Mouse (Mus musculus) neural tube, embryonic 10.5 days (tissue): Measurements from ENCODE around the gene Gpt2.

Experiments
- DNase-seq: peaks from one replicate; pipeline ENCODE4 v3.0.0-alpha.2; 2017; ENCODE audit warnings: low spot score; ENCODE audit errors: extremely low spot score

The Gpt2 gene

DNA sequence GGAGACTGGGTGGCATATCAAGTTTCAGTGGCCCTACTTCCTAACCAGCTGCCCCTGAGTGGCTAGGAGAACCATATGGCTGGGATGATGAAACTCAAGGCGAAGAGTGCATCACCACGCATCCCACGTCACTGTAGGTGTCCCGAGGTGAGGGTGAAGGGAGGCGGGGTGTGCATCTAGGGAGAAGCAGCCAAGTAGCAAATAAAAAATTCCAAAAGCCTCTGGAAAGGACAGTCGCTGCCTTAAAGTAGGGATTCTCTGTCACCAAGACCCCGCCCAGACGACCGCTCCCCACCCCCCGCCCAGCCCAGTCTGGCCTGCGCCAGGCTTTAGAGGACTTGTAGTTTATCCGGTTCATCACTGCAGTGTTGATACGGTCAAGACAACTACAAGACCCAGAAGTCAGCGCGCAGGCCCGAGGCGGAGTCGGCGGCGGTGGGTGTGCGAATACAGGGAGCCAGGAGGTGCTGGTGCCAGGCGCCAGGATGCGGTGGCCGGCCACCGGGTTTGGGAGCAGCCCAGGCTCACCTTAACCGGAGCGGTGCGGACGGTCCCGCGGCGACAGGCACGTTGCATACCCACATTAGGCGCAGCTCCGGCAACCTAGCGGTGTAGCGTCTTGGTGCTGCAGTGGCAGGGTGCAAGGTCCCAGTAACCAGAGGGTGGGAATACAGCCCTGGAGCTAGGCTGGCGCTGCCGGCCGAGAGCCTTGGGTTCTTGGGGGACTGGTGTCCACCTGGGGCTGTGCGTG is at the start of gene Gpt2:
Gpt2 (plus strand) TSS at position 452 of the 751 bp plus-strand sequence.
- DNase-seq = peak; percentile 95

DNA sequence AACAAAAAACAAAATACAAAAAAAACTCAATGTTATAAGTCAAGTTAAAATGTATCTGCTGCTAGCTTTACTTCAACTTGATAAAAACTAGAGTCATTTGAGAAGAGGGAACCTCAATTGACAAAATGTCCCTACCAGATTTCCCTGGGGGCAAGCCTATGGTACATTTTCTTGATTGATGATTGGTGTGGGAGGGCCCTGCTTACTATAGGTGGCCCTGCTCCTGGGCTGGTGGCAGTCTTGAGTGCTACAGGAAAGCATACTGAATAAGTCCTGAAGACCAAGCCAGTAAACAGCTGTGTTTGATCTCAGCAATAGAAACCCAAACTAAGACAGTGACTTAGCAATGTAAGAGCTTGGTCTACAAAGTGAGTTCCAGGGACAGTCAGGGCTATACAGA is 48.3 kb upstream of the Gpt2 start:
- DNase-seq = no peak

DNA sequence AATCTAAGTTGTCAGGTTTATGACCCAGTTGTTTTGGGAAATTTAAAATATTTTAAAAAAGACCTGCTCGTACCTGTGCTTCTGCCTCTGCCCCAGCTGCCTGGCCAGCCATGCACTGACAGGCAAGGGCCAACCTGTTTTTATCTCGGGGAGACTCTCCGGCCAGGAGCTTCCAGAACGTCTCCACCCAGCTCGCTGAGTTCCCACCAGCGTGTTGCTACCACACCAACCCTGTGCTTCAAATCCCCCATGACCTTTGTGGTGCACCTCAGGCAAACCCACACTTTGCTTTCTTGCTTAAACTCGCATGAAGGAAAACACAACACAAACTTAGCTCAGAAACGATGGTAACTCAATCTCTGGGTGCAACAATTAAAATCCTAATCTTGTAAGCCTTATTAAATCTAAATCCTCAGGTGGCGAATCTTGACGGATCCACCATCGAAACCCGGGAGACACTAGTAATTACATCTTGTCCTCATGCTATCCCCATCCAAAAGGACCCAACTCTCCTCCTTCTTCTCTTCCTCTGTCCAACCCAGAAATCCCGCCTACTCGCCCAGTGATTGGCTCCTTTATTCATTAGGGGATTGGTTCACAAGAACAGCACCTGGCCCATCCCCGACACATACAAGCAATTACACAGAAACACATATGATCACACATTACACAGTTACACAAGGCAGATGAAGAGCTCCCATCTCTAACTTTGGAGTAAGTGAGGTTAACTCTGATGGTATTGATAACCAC is 46.3 kb upstream of the Gpt2 start:
- no peak for DNase-seq

DNA sequence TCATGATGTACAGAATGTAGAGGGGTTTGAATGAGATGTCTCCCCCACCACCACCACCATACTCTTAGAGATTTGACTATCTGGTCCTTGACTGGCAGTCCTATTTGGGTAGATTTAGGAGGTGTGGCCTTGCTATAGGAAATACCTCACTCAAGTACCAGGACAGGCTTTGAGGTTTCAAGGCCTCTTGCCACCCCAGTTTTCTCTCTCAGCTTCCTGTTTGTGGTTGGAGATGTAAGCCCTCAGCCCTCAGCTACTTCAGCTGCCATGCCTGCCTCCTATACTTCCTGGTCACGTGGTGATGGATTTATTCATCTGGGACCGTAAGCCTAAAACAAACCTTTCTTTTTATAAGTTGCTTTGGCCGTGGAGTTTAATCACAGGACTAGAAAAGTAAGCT is 42.0 kb upstream of the Gpt2 start:
- DNase-seq = no peak

DNA sequence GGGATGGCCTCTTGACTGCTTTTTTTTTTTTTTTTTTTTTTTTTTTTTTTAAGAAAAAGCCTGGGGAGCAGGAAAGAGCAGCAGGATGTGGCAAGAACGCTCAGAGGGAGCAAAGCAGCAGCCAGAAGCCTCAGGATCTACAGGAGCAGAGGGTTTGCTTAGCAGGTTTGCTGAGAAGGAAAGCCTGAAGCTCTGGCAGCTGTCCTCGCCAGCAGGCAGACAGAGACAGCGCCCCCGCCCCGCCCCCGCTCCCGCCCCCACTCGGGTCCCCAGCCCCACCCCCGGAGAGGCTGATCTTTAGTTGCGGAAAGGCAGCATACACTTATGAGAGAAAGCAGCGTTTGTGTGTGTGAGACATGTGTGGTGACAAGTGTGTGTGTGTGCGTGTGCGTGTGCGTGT is 40.0 kb upstream of the Gpt2 start:
- DNase-seq = peak; percentile 32

DNA sequence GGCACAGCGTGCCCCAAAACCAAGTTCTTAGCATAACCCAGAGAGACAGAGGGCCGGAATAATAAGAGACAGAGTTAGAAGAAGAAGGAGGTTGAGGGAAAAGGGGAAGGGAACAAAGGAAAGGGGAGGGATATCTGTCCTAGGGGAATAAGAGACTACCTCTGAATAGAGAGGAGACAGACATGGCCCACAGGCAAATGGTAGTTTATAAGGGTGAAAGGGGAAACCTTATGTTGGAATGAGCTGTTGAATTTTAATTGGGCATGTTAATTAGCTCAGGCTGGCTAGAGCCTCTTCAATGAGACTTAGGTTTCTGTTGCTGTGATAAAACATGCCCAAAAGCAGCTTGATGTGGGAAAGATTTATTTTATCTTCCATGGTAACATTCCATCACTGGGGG is 39.1 kb upstream of the Gpt2 start:
- no peak for DNase-seq

DNA sequence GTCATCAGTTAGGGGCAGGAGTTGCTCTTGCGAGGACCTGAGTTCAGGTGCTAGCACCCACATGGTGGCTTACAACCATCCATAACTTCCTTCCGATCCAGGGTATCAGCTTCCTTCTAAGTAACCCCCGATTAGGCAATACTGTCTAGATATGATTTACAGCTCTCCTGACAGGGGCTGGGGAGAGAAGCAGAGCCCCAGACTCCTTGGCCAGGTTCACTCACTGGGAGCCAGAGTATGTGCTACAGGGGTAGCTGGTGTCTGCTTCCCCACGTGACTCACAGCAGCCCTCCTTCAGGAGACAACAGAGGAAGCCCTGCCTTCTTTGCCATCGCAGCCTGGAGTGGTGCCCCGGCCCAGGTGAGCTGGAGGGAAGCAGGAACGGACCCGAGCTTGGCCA is 37.6 kb upstream of the Gpt2 start:
- no peak for DNase-seq

DNA sequence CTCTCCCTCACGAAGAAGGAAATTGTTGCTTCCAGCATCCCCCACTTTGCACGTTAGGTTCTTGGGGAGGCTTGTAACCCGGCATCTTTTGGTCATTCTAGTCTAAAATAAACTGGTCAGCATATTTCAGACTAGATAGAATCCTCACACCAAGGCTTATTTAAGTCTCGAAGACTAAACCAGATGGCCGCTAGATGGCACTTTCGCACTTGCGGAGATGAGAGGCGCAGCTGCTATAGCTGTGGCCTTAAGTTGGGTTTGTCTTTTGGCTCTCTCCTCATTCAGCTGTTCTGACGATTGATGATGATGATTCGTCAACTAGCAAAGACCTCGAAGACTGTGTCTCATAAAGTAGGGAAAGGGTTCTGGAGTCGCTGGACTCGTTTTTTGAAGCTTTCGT is 35.8 kb upstream of the Gpt2 start:
- peak; percentile 78 for DNase-seq

DNA sequence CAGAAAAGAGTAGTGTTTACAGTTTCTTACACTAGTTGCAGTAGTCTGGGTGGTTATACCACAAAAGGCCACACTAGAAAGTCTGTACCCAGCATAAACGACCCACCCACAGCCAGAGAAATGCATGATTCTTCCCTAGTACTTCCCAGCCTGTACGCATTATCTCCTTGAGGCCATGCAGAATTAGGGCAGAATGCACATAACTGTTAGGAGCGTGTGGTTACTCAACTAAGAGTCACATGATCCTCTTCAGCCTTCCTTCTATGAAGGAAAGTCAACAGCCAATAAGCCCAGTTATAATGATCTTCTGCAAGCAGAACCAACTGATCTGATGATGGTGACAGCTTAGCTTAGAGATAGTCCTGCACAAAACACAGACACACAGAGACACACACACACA is 32.8 kb upstream of the Gpt2 start:
- no peak for DNase-seq

DNA sequence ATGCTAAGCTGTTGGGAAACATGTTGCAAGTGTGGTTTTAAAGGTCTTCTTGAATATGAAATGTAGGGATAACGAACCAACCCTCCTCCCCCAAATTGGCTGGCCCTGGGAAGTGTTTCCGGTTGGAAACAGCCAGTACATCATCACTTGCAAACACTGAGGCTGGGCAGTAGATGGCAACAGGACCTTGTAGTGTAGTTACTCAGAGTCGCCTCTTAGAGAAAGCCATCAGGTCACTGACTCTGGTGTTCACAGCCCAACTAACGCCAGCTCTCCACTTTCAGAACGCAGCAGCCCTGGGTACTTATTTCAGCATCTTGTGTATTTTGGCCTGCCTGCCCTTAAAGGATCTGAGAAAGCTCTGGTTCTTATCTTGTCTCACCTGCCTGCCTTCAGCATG is 31.6 kb upstream of the Gpt2 start:
- no peak for DNase-seq

DNA sequence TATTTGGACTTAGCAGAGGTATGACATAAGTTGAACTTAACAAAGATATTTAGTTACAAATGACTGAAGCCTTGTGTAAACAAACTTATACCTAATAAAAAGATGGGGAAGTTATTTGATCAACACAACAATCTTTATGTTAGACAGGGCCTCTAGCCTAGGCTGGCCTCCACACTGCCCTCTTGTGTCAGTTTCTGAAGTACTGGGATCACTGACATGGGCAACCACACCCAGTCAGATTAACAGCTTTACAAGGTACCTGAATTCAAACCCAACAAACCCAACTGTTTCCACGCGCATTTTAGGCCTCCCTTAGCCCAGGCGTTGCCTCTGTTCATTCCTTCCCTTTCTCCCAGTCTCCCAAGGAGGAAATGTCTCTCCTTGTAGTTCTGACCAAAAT is 31.0 kb upstream of the Gpt2 start:
- DNase-seq = no peak

DNA sequence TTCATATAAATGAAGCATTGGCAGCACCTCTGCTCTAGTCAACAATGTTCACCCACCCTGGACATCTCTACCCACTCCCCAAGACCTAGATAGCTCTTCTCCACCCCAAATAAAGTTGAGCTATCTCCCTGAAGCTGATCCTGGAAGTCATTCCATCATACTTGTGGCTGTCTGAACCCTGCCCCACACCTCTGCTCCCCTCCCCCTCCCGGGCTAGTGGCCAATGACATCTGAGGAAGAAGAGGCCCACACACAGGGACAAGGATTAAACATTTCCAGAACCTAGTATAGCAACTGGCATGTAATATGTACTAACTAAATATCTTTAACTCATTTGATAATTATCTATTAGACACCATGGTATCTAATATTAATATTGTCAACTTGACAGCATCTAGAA is 29.9 kb upstream of the Gpt2 start:
- no peak for DNase-seq

DNA sequence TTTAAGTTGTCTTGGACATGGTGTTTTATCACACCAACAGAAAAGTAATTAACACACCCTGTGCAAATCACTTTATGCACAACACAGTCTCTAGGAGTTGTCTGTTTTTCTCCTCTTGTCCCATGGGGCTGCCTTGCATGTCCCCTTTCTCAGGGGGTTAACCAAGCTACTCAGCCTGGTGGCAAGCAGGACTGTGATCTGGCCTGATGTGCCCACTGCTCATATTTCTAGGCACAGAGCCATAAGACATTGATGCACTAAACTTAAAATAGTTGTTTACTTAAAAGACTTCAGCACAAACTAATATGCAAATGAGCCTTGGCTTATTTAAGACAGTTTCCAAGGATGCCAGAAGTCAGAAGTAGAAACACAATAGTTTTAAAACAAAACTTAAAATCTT is 28.1 kb upstream of the Gpt2 start:
- DNase-seq = no peak

DNA sequence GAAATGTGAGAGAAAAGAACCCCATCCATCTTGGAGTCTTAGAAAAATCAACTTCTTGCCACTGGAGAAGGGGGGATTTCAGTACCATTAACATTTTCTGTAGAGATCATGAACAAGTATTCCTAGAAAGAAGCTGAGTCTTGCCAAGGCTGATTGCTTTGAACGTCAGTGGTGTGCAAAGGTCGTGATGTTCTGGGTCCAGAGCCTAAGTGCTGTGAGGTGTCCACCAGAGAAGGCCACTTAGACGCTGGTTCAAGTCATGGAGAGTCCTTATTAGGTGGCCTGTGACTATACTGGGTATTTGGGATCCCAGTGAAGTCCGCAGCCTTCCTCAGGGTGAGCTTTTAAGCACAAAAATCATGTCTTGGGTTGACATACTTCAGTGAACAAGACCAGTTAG is 26.3 kb upstream of the Gpt2 start:
- no peak for DNase-seq

DNA sequence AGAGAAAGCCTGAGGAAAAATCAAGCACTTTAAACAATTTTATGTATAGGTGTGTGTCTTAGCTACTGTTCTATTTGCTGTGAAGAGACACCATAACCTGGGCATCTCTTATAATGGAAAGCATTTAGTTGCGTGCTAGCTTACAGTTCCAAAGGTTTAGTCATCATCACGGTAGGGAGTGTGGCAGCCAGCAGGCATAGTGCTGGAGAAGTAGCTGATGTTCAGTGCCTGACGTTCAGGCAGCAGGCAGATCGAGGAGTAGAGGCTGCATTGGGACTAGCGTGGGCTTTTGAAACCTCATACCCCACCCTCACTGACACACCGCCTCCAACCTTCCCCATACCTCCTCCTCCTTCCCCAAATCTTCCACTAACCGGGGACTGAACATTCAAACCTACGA is 21.6 kb upstream of the Gpt2 start:
- no peak for DNase-seq

DNA sequence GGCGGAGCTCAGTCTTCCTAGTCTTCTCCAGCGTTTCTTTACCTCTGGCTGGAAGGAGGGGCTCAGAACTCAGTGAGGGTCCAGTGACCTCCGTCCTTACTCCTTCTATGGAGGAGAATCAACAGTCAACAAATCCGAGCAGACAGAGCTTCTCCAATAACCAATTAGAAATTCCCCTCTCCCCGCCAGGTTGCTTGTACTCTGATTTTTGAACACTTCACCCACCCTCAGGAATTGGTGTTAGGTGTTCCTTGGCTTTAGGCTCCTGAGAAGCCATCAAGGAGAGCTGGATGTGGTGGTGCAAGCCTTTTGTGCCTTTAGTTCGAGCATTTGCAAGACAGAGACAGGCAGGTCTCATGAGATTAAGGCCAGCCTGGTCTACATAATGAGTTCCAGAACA is 19.6 kb upstream of the Gpt2 start:
- no peak for DNase-seq

DNA sequence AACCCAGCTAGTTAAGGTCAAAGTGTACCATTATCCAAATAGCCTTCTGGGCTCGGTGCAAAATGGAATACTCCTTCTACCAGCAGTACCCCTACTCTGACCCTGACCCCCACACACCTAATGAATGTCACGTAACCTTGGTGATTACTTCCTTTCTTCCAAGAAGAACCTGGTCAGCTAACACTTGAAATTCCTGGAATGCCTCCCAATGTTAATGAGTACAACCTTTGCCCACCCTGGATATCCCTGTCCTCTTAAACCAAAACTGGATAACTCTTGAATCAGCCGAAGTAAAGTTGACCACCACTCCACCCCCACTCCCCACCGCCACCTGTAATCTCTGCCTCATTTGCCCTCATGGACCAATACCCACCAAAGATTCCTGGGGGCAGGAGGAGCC is 19.1 kb upstream of the Gpt2 start:
- no peak for DNase-seq

DNA sequence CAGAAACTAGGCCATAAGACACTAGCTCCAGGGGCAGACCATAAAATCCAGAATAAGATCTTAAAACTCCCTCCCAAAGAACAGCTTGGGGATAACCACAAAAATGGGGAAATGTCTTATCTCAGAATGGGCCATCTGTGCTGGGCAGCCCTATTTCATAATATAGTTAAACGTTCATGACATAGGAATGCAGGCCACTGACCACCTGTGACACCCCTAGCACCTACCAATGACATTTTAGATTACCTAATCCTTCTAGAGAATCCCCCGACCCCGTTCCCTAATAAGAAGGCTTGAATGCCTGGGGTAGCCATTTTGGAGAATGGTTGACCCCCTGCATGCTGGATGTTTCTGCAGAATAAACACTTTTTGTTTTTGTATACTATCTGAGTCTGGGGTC is 17.5 kb upstream of the Gpt2 start:
- DNase-seq = no peak

DNA sequence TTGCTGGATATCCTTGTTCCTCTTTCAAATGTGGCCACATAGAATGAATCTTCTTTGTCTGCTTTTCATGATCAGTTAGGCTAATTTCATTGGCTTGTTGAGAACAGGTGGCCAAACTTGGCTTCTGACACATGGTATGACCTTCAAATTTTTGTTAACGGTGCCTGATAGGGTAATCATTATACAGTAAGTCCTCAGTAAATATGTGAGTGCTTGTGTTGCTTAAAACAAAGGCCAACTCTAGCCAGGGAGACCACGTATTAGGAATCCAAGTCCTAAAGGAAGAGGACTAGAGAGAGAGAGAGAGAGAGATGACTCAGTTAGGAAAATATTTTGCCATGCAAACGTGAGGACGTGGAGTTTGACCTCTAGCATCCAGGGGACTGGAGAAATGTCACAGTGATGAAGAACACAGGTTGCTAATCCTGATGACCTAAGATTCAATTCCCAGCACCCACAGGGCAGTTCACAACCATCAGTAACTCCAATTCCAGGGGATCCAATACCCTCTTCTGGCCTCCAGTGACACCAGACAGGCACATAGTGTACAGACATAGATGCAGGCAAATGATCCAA is 15.3 kb upstream of the Gpt2 start:
- DNase-seq = no peak

DNA sequence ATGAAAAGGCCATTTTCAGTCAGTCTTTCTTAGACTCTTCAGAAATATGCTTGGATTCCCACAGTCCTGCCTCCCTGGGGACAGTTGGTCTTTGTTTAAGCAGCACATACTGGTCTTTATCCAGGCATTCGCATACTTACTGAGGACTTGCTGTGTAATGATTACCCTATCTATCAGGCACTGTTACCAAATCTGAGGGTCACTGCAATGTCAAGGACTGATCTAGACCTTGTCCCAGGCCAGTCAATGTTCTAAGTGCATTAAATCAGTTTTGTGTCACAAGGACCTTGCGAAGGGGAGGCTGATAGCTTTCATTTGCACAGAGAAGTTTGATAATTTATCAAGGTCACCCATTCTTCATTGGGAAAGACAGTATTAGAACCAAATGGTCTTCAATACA is 14.0 kb upstream of the Gpt2 start:
- DNase-seq = no peak

DNA sequence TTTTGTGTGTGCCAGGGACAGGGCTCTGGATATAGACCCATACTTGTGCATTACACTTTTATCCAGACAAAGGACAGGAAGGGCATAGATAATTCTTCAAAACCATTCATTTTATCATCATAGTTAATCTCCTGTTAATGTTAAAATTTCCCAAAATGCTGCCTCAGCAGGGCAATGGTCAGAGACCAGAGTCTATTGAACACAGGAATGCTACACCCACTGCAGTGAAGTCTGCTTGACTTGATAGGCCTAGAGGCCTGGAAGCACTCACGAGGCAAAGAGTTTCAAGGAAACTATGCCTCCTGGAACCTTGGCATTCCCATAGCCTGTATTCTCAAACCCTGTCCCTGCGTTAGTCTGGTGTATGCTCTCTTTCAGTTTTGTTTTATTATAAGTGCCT is 12.7 kb upstream of the Gpt2 start:
- DNase-seq = no peak

DNA sequence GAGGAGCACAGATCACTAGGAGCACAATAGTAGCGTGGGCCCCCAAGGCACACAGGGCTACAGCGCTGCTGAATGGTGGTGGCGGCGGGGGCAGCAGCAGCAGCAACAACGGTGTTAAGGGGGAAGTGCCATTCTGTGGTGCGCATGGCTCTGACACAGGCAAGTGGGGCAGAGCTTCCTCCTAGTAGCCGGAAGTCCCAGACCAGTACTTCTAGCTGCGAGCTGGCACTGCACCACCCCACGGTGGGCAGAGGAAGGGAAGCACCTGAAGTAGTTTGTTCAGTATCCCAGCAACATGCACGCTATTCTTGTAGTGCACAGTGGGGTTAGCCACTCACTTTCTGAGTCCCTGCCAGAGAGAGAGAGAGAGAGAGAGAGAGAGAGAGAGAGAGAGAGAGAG is 10.5 kb upstream of the Gpt2 start:
- DNase-seq = no peak

DNA sequence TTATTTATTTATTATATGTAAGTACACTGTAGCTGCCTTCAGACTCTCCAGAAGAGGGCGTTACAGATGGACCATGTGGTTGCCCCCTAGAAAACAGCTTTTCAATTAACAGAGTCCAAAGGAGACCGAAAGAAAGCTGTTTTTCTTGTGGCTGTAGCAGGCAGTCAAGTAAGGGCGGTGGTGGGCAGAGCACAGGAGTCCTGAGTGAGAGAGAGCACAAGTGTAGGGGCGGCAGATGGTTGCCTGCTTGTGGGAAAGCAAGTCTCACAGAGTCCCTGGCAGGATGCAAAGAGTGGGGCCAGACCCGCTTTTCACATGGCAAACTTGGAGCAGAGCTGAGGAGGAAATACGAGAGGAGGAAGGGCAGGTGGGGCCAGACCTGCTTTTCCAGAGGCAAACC is 9.9 kb upstream of the Gpt2 start:
- no peak for DNase-seq
